Mouse (Mus musculus) kidney, adult 9 months (tissue): ENCODE data around the gene Wdr46.

ENCODE experiments used
- DNase-seq: peaks from one replicate; pipeline ENCODE4 v3.0.0; 2022

Gene Wdr46

DNA sequence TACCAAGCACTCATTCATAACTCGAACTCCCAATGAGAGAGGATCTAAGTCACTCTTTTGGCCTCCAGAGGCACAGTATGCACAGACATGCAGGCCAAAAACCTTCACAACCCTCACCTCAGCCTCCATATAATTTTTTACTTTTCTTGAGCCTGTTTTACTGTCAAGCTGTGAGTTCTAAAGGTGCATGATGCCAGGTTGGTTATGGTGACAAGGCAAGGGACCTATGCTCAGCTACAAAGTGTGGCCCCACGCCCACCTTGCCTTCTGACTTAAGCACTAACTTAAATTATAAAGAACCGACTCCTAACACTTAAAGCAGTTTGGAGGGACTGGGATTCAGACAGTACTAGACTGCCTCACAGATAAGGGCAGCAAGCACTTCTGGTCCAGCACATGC, 12.8 kb downstream of the Wdr46 start:
- no peak for DNase-seq

DNA sequence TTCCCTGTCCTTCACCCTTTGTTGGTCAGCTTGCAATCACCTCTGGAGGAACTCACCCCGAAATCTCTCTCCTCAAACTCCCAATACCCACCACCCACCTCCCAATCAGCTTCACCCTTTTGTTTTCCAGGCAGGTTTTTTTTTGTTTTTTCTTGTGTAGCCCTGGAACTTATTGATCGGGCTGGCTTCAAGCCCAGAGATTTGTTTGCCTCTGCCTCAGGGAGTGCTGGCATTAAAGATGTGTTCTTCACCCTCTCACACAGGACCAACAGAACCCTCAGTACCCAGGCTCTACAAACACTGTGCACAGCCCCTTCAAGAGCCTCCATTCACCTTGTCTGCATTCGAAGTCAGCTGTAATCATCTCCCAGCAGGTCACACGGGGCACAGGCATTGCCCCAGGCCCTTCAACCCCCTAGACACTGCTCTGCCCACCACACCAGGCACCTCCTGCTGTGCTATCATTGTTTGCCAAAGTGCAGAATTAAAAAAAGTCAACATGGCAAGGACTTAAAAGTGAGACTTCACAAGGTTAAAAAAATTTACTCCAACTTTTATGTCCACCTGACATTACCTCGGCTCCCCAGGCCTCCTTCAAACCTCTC, 13.6 kb downstream of the Wdr46 start:
- DNase-seq, result no peak

DNA sequence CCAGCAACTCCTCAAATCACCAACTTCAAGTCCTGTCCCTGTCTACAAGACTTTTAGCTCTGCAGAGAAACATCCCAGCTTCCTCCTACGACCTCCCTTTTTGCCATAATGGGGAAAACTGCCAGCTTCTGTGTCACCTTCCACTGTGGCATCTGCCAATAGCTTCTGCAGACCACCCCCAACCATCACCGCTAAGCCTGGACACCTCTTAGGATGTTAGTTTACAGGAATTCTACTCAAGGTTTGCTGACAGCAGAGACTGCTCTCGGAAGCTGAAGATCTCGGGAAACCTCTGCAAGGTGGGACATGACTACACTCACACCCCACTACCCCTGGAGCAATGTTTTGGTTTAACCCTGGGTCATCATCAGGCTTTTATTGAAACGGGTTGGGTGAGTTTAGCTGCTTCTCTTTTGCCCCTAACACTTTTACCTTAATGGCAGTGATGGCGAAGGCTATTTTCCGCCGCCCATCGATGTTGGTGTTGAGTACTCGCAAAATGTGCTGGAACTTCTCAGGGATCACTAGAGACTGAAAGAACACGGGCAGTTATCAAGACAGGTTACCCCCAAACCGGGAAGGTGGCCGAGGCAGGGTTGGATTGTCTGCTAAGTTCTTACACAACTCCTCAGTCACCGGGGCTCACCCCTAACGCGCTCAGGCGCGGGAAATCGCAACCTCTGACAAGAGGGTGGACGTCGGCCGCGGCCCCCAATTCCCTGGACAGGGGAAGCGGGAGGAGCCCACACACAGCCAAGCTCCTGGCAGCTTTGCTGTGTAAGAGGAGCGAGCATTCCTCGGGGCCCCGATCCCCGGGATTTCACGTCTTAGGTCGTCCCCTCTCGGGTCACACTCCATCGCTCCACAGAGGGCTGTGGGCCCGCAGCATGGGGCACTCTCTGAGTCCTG, 14.4 kb downstream of the Wdr46 start:
- DNase-seq, result peak; percentile 47

DNA sequence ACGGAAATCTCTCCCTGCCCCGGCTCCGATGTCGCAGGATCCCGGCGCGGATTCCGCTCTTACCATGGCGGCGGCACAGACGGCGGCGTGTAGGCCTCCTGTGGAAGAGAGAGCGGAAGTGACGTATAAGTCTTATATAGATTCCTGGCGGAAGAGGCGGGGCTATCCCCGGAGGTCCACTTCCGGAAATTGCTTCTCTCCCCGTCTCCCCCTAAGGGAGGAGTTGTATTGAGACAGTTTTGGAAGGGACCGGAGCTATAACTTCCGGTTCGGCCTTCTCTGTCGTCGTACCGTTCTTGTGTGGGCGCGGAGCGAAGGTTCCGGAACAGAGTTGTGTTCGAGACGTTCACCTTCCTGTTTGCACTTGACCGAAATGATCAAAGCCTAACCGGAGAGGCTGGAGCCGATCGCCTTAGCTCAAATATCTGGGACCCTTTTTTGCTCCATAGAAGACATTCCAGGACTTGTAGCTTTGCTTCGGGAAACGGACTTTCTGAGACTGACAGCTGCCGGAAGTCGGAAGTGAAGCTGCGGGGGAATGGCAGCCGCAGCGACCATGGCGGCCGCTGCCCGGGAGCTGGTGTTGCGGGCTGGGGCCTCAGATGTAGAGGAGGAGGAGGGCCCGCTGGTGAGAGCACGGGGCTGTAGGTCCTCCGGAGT, 15.2 kb downstream of the Wdr46 start, which contains the start of the genes Vps52 and Rps18:
Gene Vps52 (plus strand): TSS at position 258 of the 660 bp plus-strand sequence.
Gene Rps18 (minus strand): TSS at position 447 of the 660 bp plus-strand sequence.
- DNase-seq, result peak; percentile 99

DNA sequence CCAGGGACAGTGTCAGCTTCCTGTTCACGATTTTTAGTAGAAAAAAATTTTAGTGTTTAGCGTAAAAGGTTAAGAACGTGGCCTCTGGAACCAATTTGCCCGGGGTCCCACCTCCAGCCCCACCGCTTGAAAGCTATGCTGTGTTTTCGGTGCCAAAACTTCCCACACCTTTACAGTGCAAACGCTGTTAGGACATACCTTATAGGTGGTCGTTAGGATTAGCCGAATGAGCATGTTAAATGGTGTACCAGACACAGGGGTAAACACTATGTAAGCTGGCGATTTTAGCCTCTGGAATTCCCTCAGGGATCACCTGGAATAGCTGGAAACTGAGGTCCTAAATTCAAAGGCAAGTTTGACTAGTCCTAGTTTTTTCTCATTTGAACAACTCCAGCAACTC, 15.9 kb downstream of the Wdr46 start:
- DNase-seq, result no peak

DNA sequence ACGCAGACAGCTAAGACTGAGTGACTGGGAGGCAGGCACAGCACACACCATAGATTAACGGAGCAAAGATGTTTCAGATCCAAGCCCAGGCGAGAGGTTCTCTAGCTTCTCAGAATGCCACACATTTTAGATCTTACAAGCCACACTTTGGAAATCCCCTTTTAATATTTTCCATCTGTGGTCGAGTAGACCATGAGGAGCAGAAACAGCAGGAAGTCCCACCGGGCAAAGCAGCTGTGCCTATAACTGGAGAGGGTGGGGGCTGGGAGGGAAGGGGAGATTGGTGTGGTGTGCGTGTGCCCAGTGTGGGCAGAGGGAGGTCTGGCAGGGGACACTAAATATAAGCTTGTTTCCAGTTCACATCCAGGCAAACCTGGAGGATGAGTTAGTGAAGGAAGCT, 17.0 kb downstream of the Wdr46 start:
- no peak for DNase-seq

DNA sequence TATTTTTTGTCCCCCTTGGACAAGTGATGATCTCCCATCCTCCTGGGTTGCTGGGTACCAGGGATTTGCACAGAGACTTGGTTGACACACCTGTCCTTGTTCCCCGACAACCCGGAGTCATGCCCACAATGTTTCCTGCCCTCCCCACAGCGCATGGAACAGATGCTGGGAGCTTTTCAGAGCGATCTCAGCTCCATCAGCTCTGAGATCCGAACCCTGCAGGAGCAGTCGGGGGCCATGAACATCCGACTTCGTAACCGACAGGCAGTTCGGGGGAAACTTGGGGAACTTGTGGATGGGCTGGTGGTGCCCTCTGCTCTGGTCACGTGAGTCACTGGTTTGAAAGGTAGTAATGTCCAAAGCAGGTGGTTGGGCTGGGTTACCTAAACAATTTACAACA, 18.0 kb downstream of the Wdr46 start:
- DNase-seq, result no peak

DNA sequence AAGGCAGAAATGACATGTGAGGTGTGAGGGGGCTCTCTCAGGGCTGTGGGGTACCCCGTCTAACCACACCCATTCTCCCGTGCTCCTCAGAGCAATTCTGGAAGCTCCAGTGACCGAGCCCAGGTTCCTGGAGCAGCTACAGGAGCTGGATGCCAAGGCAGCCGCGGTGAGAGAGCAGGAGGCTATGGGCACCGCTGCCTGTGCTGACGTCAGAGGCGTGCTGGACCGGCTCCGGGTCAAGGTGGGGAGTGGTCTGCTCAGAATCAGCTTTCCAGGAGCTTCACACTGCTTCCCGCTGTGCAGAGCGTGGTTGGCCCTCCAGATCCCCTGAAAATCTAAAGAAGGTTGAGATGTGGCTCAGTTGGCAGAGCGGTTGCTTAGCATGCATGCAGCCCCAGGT, 18.7 kb downstream of the Wdr46 start:
- no peak for DNase-seq

DNA sequence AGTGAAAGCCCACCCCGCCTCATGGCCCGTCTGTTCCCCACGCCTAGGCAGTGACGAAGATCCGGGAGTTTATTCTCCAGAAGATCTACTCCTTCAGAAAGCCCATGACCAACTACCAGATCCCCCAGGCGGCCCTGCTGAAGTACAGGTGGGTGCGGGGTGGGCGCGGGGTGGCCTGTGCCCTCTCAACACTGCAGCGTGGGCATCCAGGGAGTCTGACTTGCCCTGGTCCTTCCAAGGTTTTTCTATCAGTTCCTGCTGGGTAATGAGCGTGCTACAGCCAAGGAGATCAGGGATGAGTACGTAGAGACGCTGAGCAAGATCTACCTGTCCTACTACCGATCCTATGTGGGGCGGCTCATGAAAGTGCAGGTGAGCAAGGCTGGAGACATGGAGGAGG, 19.5 kb downstream of the Wdr46 start:
- no peak for DNase-seq

DNA sequence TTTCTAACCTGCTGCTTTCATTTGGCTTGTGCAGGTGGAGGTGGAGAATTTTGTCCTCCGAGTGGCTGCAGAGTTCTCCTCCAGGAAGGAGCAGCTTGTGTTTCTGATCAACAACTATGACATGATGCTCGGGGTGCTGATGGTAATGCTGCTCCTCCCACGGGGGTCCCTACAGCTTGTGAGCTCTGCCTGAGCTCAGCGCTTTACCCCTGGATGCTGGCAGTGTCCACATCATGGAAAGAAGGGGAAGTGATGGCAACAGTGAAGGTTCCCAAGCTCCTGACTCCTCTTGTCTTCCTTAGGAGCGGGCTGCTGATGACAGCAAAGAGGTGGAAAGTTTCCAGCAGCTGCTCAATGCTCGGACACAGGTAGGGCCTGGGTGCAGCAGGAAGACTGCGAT, 22.4 kb downstream of the Wdr46 start:
- no peak for DNase-seq

DNA sequence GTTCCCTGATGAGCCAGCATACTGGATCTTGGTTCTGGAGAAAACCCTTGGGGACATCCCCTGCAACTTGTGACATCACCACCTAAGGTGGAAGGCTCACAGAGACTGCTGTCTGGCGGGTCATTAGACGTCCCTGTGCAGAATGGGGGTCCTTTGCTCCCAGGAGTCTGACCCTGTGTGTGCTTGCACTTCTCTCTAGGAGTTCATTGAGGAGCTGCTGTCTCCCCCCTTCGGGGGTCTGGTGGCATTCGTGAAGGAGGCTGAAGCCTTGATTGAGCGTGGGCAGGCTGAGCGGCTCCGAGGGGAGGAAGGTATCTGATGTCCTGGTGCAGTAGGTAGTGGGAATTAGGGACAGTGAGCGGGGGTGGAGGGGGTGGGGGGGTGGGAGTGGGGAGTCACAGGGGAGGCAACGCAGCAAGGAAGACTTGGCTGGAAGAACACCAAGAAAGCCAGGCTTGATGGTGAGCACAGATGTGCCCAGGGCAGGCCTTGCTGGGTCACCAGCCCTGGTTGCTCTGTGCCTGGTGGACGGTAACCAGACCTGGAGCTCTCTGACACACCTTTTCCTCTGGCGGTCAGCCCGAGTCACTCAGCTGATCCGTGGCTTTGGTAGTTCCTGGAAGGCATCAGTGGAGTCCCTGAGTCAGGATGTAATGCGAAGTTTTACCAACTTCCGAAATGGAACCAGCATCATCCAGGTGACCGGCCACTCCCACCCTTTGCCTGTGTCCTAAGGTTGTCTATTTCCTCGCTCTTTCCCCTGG, 24.8 kb downstream of the Wdr46 start:
- no peak for DNase-seq

DNA sequence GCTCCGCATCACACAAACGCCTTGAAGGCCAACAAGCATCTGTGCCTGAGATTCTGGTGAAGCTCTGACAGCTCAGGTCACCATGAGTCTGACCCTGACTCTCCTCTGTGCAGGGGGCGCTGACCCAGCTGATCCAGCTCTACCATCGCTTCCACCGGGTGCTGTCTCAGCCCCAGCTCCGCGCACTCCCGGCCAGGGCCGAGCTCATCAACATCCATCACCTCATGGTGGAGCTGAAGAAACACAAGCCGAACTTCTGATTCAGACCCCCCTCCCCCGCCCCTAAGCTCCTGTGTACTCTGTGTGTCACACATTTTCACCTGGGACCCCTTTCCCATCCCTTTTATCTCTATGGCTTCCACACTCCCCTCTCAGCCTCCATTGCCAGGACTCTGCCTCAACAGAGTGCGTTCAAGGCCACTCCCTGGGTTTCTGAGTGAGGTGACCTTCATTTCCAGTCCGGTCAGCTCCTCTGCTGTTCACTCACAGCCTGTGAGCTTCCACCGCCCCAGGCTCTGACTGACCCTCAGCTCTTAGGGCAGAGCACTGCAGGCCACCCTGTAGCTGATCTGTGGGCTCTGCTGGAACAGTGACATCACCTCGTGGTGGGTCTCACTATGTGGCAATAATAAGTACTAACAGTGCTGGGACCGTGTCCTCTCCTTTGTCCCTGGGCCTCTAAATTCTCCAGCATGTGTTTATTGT, 25.5 kb downstream of the Wdr46 start:
- no peak for DNase-seq

DNA sequence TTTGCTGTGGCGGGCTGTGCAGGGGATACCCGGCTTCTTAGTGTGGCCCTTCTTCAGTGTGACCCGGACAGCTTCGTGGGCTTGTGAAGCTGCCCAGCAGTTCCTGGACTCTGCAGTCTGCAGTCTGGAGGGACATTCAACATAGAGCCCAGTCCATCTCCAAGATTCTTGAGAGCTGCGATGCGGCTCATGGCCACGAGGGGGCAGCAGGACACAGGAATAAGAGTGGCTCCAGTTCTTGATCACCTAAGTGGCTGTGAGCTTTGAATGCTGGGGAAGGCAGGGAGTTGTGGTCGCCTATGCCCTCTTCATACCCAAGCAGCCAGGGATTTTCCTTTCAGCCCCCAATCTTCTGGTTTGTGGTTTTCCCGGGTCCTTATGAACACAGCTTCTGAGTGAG, 28.0 kb downstream of the Wdr46 start:
- DNase-seq, result peak; percentile 89

DNA sequence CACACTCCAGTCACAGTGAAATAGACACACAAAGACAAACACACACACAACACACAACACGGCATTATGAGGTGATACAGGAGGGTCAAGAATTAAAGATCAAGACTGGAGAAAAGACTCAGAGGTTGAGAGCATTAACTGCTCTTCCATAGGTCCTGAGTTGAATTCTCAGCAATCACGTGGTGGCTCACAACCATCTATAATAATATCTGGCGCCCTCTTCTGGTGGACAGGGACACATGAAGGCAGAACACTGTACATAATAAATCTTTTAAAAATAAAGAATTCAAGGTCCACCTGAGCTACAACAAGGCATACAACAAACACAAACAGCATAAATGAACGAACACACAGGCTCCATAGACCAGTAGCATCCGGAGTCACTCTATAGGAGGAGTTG, 28.5 kb downstream of the Wdr46 start:
- peak; percentile 68 for DNase-seq

DNA sequence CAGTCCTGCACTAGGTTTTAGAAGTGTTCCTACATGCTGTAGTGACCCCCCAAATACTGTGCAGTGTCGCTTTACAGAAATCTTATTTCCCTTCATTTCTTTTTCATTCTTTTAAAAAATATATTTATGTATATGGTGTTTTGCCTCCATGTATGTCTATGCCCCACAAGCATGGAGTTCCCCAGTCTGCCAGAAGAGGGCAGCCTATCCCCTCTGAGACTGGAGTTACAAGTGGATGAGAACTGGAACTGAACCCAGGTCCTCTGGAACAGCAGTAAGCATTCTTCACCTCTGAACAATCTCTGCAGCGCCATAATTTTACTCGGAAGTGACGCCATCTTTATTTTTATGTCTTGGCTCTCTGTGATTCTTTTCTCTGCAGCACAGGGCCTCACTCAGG, 28.9 kb downstream of the Wdr46 start:
- no peak for DNase-seq

DNA sequence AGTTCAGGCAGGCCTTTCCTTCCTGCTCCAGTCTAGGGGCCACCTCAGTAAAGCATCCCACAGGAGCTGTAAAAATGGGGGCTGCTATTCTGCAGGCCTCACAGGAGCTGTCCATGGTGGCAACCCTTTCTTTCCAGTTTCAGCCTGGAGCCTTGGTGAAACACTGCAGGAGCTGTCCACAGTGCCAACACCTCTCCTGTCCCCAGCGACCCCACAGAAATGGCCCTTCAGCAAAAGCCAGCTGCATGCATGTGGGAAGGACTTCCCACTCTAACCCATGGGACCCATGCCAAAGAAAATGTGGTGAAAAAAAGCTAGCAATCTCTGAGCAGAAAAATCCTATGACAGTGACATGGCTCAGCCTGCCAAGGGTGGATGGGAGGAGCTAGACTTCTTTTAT, 32.2 kb downstream of the Wdr46 start:
- no peak for DNase-seq

DNA sequence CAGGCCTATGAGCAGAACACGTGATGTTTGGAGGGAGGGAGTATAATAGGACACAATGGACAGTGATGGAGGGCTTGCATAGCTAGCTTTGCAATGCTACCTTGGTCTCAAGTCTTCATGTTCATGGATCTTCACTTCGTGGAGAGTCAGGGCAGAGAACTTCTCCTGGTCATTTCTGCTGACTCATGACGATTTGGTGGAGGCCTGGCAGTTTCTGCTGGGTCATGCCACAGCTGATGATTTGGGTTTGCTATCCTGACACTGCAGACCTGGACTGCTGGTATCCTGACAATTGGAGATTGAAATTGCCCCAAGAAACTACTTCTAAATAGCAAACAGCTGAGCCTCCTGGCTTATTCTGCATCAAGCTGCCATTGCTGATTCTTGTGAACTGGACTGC, 33.1 kb downstream of the Wdr46 start:
- DNase-seq, result no peak

DNA sequence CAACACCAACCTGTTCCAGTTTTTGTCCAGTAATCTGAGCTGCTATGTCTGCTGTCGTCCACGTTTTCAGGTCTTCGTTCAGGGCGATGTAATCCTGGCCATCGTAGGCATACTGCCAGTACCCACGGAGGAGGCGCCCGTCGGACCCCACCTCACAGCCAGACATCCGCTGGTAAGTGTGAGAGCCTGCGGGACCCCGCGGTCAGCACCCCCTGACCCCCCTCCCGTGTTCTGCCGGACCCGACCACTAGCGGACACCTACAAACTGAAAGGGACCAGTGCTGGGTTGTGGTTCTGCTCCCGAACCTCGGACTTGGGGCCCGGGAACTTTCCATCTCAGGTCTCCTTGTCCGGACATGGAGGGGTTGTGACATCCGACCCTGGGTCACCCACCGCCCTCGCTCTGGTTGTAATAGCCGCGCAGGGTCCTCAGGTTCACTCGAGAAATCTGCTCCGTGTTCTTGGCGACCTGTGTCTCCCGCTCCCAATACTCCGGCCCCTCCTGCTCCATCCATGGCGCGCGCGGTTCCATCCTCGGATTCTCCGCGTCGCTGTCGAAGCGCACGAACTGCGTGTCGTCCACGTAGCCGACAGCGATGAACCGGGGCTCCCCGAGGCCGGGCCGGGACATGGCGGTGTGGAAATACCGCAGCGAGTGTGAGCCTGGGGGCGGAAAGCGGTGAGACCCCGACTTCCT, 37.5 kb downstream of the Wdr46 start:
- DNase-seq, result no peak

DNA sequence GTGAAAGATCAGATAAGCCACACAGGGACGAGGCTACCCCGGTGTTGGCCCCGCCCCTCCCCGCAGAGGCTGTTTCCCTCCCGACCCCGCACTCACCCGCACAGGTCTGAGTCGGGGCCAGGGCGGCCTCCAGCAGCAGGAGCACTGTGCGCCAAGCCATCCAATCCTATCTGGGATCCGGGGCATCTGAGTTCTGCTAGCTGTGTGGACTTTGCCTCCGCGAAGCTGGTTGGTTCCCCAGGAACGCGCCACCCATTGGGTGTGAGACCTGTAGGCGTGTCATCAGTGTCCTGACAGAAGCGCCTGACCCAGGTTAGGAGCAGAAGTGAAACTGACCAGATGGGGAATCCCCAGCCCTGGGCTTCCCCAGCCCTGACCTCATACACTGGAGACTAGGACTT, 38.2 kb downstream of the Wdr46 start:
- DNase-seq, result peak; percentile 98

DNA sequence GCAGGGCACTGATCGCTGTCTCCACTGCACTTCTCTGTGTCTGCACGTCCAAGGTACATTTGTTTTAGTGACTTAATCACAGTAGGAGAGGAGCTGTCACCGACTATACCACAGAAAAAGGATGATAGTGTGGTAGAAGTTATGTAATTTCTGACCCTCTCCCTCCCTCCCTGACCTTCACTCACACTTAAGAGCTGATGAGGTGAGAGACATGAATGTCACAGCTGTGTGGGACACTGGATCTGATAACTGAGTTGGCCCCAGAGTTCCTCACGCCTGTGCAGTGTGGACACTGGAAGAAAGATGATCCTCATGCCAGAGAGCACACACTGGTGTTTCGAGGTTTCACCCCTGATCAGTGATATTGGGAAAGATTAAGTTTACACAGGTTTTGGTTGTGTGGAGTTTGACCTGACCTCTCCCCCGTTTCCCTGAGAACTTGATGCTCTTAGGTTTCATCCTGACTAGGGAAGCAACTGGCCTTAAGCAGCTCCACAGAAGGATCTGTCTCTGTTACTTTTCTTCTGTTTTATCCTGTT, 39.1 kb downstream of the Wdr46 start:
- no peak for DNase-seq
